Mouse (Mus musculus) layer of hippocampus, adult 9-10 months (tissue): ENCODE data around the gene Col4a3.

Experiments used
- DNase-seq: peaks from one replicate; pipeline ENCODE4 v3.0.0; 2022; ENCODE audit warnings: low spot score

Col4a3 gene

GRCm38 (mm10) chr1:82771022-82771586 is 184.4 kb downstream of the Col4a3 start, which contains the start of gene Gm47791:
Gene Gm47791, minus strand, starts transcription at chr1:82771243.
- DNase-seq = no peak
